Mouse (Mus musculus) activated CD4-positive, CD25-positive, alpha-beta regulatory T cell, adult 4 months (primary cell): Measurements from ENCODE around the gene Gm36028. TPM values are rescaled to one million over a fixed set of nuclear protein-coding genes. Genes with fewer than 3 reads are reported as not detected.

Experiments
- ATAC-seq: one replicate; pipeline ENCODE4 v1.8.0; 2017
- polyA plus RNA-seq, 2 experiments: library from polyadenylated mRNA; unstranded; fragments of 100-300 nt; shearing (Covaris generic); gene quantifications; one replicate each; pipeline ENCODE4 v1.2.1; 2017

The Gm36028 gene
- polyA plus RNA-seq, 2 experiments from 2014 or later: not detected

DNA sequence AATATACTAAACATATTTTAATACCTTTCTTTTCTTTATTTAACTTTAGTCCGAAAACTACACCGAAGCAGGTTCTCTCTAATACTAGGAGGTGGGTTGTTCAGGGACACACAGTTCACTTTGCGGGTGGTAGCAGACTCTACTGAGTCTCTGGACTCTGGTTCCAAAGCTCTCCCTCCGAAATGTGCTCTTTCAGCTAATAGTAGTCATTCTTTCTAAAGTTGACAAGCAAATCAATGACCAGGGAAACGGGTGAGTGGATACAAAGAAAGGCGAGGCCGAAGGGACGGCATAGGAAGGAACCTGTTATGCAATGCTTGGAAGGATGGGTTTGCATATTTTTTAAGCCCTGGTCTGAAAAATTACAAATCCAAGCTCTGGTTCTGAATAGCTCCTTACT is 3.5 kb downstream of the Gm36028 start:
- no peak for ATAC-seq

DNA sequence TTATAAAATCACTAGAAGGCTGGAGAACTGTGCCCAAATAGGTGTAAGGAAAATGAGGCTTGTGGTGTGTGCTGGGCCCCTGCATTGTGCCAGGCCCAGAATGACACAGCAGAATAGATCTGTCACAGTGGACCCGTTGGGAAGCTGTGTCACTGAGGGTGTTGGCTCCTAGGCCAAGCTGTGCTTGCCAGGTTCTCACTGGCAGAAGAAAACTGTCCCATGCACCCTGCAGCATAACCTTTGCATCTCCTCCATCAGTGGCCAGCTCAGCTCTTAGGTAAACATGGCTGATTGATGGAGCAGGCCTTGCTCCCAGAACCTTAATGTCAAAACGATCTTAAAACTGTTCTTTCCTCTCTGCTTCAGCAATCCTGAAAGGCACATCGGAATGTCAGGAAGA is 4.6 kb downstream of the Gm36028 start:
- no peak for ATAC-seq

DNA sequence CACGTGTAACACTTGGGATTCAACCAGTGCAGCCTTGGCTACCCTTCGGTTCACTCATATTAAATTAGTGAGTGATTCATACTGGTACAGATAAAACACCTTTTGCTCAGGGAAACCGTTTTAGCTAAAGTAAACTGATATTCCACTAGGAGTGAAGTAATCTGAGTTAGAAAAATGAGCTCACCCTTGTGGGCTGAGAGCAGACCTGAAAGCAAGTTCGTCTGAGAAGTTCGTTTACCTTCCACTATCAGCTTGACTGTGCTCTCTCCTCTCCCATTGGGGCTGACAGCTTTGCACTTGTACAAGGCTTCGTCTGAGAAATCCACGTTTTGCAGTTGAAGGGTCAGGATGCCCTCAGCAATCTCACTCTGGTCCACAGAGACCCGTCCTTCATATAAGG is 5.4 kb downstream of the Gm36028 start:
- no peak for ATAC-seq

DNA sequence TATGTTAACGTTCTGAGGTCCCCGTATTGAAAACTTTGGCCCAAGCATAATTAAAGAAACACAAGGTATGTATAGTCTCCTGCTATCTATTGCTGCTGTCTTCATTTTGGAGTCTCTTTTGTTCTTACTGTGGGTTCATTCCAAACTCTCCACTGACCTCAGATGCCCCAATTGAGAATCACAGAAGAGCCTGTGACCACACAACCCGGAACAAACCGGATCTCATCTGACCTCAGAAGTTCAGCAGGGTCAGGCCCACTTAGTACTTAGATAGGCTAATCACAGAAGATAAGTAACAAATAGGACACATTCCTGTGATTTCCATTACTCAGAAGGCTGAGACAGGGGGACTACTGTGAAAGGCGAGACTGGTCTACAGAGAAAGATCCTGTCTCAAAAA is 6.4 kb downstream of the Gm36028 start:
- ATAC-seq: no peak

DNA sequence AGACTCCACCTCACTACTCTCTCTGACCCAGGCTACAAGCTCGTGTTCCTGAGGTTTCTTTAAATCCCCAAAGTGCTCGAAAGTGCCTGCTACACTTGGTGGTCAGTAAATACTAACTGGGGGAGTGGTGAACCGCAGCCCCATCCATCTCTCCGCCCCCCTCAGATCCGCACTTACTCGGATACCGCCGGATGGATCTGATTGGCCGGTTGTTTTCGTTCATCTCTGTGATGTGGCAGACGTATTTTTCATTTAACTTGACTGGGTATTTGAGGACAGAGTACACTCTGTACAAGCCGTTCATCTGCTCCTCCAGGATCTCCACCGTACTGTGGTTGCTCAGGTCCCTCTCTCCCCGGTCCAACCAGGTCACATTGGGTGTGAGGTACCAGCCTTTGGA is 6.9 kb downstream of the Gm36028 start:
- no peak for ATAC-seq

DNA sequence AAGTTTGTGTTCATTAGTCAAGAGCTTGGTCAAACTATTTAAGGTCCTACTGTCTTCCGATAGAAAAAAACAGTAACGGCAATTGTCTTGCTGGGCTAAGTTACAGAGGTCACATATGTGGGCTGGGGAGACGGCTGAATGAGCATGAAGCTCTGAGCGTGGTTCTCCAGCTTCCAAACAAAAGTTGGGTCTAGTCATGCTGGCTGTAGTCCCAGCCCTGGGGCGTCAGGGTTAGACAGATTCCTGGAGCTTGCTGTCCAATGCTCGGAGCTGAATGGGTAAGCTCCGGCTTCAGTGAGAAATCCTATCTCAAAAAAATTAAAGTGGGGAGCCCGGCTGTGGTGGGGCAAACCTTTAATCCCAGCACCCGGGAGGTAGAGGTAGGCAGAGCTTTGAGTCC is 7.7 kb downstream of the Gm36028 start:
- no peak for ATAC-seq

DNA sequence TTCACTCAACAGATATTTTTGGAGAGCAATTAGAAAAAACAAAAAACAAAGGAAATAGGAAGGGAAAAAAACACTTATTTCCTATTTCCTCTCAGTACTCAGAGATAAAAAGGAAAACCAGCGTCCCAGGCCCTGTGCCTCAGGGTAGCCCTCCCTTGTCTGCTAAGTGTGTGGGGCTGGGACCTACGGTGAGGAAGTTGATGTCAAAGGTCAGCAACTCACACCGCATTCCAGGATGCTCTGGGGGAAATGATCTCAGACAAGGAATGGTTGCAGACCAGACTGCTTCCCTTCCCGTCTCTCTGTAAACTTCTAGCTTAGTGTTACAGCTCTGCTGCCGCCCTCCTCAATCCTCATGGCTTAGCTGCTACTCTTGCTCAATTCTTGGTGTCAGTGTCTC is 9.6 kb downstream of the Gm36028 start:
- ATAC-seq: no peak

DNA sequence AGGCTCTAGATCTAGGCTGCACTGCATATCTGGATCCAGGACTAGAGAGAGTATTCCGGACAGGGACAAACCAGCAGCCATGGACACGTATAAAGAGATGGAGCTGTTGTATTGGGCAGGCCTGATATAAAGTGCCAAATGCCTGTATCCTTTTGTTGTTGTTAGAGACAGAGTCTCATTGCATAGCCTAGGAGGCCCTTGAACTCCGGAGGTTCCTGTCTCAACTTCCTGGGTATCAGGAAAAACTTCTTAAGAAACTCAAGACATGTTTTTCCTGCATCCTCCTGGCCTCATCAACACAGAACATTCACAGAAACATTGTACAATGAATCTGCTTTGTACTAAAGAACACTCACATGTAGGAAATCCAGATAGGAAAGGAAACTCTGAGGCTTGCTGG is 13.9 kb downstream of the Gm36028 start:
- ATAC-seq: no peak

DNA sequence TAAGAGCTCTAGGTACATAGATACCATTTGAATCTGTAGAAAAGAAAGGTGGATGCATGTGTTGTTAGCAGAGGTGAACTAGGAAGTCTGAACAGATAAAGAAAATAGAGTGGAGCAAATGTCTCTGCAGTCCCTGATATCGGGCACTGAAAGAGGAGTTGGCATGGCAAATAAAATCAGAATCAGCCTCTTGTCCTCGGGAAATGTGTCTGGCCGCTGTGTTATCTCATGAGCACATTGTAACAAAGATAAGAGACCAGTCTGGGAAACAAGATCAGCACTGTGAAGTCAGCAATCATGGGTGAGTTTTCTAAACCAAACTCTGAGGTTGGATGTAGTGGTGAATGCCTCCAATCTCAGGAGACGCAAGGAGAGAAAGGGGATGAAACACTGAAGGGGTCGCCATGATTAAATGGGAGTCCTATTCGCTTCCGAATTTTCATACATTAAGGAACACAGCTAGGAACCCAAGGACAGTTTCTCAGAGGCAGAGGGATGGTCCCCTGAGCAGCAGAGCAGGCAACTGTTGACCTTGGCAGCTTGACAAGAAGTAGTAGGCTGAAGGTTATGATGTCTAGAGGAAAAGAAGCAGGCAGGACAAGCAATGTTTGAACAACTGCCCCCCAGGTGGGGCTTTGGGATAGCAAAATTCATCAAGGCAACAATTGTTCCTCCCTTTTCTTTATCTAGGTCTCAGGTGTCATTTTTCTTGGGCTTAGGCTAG is 15.6 kb downstream of the Gm36028 start:
- no peak for ATAC-seq

DNA sequence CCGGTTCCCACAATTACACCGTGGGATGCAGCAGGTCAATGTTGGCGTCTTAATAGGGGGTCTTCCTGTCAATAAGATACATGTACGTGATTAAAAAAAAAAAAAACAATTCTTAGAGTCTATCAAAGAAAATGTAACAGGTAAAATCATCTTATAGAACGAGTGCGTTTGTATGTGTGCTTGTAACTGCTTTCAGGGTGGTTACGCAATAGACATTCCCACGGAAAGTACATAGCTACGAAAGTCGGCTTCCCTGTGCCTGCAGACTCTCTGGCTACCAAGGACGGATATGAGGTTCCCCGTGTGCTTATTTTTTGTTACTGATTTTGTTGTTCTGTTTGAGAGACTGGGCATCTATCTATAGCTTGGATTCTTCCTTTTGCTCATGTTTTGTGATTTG is 17.2 kb downstream of the Gm36028 start:
- no peak for ATAC-seq

DNA sequence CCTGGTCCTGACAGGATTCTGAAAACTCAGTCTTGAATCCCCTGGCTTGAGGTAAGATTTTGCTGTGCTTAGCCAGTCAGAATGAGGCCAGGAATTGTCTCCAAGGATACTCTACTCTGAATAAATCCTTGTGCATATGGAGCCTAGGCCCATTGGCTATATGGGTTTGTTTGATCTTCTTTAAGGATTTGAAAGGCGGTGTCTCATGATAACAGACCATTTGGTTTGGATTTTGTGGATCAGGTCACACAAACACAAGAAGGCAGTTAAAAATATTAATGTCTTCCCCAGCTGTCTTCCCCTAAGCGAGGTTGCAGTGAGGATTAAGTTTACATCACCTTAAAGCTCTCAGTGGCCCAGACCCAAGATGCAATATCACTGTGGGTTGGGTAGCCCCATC is 18.5 kb downstream of the Gm36028 start:
- no peak for ATAC-seq

DNA sequence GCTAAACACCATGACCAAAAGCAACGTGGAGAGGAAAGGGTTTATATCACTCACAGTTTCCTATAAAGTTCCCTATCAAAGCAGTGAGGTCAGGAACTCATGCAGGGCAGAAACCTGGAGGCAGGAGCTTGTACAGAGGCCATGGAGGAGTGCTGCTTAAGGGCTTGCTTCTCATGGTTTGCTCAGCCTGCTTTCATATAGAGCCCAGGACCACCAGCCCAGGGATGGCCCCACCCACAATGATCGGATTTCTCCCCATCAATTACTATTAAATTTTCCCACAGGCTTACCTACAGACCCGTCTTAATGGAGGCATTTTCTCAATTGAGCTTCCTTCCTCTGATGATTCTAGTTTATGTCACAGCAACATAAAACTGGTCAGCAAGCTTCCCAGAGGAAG is 23.4 kb downstream of the Gm36028 start:
- no peak for ATAC-seq

DNA sequence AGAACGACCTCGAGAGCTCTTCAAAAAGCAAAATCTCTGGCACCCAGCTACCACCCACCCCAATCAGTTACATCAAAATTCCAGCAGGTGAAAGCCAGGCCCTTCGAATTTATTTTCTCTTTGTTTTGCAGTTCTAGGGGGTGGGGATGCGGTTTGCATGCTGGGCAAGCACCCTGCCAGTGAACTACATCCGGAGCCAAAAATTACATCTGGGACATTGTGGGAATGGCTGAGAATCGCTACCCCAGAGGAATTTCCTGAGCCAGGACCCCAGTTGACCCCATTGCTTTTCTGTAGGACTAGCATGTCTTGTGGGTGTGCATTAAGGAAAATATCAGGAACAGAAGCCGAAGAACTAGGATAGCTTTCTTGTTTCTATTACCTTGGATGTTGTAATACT is 29.9 kb downstream of the Gm36028 start:
- no peak for ATAC-seq

DNA sequence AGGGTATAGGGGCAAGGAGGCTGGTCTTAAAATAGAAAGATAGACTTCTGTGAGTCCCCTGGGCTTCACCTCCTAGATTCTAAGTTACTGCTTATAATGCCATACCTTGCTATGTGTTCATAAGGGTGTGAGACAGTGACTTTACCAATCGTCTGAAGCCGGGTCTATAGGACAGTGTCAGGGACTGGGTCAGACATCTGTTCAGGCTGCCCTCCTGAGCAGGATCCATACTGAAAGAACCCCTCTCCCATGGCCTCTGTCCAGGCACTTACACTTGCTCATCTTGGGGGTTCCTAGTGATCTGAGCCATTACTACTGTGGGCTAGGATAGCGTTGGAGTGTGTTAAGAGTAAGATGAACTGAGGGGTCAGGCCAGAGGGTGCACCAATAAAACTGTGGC is 34.7 kb downstream of the Gm36028 start:
- no peak for ATAC-seq

DNA sequence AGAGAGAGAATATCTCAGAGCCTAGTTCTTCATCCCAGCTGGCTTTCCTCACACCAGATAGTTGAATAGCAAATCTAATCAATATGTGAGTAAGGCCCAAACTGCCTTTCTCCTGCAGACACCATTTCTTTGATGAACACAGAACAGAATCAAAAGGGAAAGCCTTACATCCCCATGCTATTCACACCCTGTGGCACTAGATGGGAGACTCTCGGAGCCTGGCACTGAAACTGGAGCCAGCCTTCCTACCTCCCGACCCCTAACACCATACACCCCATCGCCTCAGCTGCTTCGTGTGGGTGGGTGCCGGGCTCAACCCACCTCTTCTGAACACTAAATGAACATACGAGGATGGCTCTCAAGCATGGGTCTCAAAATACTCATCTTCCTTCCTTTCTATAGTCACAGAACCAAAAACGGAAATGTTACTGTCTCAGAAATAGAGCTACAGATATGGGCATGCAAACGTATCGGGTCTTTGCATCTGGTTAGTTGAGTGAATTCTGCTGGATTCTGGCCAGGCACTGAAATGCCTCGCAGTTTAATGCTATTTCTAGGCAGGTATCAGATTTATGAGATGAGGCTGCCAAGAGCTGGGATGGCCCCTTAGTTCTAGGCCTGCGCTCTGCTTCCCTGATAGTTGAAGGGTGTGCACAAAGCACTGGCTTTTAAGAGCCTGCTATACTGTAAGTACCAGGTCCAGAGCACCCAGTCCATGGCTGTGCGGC is 36.0 kb downstream of the Gm36028 start:
- ATAC-seq: no peak

DNA sequence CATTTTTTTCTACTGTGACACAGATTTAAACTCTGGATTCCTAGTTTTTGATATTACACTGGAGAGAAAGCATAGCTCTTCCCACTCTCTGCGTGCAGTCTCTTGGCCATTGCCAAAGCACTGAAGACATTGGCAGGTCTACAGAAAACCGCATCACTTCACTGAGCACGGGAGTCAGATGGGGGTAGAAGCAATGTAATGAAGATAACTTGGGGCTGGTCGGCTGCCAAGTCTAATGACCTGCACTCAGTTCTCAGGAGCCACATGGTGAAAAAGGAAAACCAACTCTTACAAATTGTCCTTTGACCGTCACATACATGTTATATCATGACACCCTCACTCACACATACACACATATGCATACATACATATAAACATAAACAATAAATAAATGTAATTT is 37.0 kb downstream of the Gm36028 start:
- ATAC-seq: no peak

DNA sequence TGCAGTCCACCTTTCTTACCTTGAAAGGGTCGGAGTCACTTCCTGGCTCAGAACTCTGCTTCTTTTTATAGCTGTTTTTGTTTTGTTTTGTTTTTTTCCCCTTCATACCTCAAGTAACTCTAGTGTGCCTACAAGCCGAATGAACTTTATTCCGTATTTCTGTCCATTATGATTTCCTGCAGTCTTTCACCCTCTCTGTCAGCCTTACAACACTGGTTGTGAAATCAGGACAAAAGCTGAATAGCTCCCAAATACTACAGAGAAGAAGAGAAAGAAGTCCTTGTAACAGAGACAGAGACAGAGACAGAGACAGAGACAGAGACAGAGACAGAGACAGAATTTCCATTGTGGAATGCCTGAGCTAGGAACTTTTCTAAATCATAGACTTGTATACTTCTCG is 43.0 kb downstream of the Gm36028 start:
- ATAC-seq: no peak

DNA sequence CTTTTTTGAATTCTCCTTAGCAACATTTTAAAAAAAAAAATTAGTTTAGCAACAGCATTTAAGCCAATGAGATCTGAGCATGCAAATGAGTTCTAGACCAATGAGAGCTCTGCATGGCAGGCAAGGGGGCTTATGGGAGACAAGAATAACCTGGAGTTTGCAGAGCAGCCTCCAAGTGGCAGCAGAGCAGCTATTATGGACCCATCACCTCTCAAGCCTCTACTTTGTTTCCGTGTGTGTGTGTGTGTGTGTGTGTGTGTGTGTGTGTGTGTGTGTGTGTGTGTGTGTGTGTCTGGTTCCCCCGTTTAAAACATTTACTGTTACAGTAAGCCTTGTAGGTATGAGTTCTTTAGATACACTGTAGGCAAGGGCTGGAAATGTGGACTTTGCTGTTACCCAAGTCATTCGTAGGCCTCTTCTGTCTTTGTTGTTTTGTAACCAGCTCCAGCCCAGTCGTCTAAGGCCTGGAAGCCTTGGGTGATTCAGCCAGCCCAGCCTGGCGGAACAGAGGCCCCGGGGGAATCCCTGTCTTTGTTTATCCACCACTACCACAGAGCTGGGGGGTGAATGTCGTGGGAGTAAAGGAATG is 46.5 kb downstream of the Gm36028 start:
- ATAC-seq: peak; percentile 89

DNA sequence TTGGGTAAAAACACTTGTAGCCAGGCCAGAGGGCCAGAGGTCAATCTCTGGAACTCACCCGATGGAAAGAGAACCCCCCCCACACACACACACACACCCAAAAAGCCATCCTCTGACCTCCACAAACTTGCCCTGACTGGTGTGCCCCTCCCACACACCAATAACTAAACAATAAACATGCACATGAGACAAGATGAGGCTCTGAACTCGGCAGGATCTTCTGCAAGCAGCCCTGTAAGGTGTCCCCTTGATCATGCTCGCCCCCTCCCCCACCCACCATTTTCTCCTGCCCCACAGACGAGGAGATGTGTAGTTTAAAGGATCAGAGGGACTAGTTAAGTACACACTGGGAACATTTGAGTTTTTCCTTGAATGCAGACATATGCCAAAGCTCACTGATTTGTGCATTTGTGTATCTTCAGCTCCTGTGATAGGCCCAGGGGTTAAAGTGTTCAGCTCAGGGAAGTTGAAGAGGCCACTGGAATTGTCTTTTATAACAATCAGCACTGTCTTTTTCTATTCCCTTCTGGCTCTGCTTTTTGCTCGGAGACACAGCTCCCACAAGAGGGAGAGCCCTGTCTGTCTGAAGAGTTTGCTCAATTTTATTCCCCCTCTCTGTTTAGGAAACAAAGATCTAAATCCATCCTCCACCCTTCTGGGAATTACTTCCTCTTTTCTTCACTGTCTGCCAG is 47.1 kb downstream of the Gm36028 start:
- no peak for ATAC-seq

DNA sequence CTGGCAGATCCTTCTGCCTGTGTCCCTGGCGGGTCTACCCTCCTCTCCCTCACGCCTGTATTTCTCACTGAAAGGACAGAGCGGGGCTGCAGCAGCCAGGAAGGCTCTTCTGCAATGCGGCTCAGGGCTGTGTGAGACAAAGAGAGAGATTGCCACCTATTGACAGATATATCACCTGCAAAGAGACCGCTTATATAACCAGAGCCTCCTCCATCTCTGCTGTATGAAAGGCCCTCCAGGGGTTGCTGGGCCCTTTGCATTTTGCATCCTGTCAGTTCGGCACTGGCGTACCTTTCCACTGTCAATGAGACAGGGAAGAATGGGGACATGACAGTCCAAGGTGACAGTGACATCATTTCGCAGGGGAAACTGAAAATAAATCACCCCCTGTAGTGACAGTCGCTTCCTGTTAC is 48.5 kb downstream of the Gm36028 start:
- no peak for ATAC-seq

DNA sequence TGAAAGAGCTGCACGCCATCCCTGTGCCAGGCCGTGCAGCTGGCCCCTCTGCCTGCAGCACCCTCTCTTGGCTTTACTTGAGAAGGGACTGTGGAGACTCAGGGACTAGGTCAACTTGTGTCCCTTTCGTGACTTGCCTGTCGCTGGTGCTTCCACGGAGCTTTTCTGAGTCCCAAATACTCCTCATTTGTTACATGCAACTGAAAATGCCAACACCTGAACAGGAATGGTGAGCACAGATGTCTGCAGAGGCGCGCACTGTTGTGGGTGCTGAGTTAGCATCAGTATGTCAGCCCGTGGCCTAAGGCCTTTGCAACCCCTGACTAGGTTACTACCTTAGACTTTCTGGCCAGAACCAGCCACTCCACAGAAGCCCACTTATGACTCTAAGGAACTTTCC is 49.1 kb downstream of the Gm36028 start:
- ATAC-seq: no peak

DNA sequence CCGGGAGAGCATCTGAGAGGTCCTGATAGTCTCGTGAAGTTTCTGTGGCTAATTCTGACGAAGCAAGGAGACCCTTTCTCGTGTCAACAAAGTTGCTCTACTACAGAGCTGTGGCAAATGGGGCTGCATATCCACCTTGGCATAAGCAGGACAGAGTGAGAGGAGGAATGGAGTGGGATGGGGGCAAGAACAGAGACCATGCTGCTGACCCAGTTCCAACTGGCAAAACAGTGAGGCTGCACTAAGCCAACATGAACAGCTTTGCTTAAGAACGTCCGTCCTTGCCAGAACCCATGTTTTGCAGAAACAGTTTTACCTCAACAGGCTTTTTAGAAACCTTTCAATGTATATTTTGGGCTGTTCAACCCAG is 51.3 kb downstream of the Gm36028 start:
- no peak for ATAC-seq

DNA sequence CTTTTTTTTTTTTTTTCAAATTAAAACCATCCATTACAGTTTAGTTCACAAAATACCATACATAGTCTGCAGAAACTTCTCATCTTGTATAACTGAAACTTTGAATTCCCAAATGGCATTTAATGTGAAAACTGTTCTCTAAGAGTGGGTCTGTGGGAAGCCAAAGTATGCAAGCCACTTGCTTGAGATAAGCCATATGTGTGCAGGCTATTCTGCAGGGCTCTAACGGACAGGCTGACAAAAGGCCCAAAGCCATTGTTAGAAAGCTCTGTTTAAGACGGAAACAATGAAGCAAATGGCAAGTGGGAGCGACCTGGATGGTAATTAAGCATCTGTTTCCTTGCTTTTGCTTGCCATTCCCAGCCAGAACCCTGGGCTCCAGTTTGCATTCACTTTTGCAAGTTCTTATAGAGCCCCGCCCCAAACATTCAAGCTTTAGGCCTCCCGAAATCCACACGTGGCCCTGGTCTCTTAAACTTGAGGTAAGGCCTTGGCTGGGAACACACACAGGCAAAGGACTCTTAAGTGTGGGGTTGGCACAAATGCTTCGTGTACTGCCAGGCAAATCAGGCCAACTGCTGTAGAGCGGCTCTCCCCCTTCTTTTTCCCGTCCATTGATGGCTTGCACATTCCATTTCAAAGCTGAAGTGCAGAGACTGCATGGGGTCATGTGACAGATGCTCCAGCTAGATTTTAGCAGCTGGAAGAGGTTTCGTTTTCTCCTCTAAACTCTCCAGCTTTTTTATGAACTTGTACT is 51.9 kb downstream of the Gm36028 start:
- ATAC-seq: no peak
